Mouse (Mus musculus) ES-Bruce4 (cell line): ENCODE measurements at regions not wholly inside any gene's neighbourhood (a gene's known extent, or its start where the extent isn't known, plus 50 kb on each side); places are given as distances from the start of the nearest gene placed in this dataset.

ENCODE experiments used
- H3K27ac ChIP-seq: 2 replicates; pipeline ENCODE4 v1.5.1; 2012; ENCODE audit warnings: low read length, inconsistent platforms; ENCODE audit not compliant: insufficient read depth
- H3K27me3 ChIP-seq: 2 replicates; pipeline ENCODE4 v1.6.1; 2012; ENCODE audit warnings: mild to moderate bottlenecking, low read length, inconsistent platforms; ENCODE audit not compliant: control insufficient read depth, poor library complexity, insufficient read depth, severe bottlenecking
- H3K36me3 ChIP-seq: 2 replicates; pipeline ENCODE4 v1.6.1; 2012; ENCODE audit warnings: inconsistent platforms, mild to moderate bottlenecking, low read length, moderate library complexity; ENCODE audit not compliant: control insufficient read depth, poor library complexity, insufficient read depth, severe bottlenecking
- H3K4me1 ChIP-seq: one replicate; pipeline ENCODE4 v1.8.1; 2011; ENCODE audit warnings: low read length; ENCODE audit not compliant: control insufficient read depth, insufficient read depth
- H3K4me3 ChIP-seq: 2 replicates; pipeline ENCODE4 v1.5.1; 2011; ENCODE audit warnings: low read depth, mild to moderate bottlenecking, low read length
- H3K9ac ChIP-seq: 2 replicates; pipeline ENCODE4 v1.6.1; 2012; ENCODE audit warnings: low read depth, mild to moderate bottlenecking, inconsistent platforms; ENCODE audit not compliant: poor library complexity, severe bottlenecking
- H3K9me3 ChIP-seq: replicated peaks from 2 replicates; pipeline ENCODE4 v1.6.1; 2012; ENCODE audit warnings: mild to moderate bottlenecking, low read length, inconsistent platforms; ENCODE audit not compliant: control insufficient read depth, poor library complexity, insufficient read depth, severe bottlenecking
- CTCF ChIP-seq: IDR thresholded peaks from one replicate; pipeline ENCODE4 v1.8.1; 2011; ENCODE audit warnings: low read depth, low read length
- EP300 ChIP-seq: IDR thresholded peaks from 2 replicates; pipeline ENCODE4 v1.6.1; 2011; ENCODE audit warnings: low read depth, low read length; ENCODE audit not compliant: insufficient read depth
- POLR2A ChIP-seq: IDR thresholded peaks from one replicate; pipeline ENCODE4 v1.8.1; 2011; ENCODE audit warnings: low read length; ENCODE audit not compliant: insufficient read depth

- no peak overlapping the region for H3K27ac ChIP-seq
Observed at GRCm38 (mm10) chr3:61849317-61849716, 483.6 kb upstream of the B430305J03Rik start.

DNA sequence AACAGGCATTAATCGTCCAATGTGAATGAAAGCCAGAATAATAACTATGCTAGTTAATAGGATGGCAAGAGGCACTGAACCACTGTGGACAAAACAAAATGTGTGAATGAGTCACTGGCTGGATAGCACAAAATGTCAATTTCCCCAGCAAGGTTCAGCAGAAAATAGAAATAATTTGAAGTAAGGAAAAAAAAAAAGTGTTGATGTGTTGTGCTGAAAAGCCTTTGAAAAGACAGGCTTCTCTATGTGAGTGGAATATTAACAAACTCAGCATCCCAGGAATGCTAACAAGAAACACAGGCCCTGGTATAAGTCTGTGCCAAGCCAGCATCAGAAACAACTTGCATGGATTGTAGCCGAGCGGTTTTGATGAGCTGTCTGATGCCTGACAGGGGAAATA lies 481.0 kb upstream of the B430305J03Rik start:
- Histone ChIP-seq H3K27ac (no peak overlapping the region), H3K9ac (no peak overlapping the region), H3K27me3 (no peaks in the 10 kb centered on the region), H3K4me1 (no peaks in the 10 kb centered on the region), H3K9me3 (no peaks in the 10 kb centered on the region), H3K4me3 (no peak overlapping the region), H3K36me3 (no peaks in the 10 kb centered on the region)
- TF ChIP-seq EP300 (no peak), CTCF (no peak), POLR2A (no peak)

More at GRCm38 (mm10) chr3:61849317-61849716, 483.6 kb upstream of the B430305J03Rik start:
- Histone ChIP-seq H3K36me3 (no peaks in the 10 kb centered on the region), H3K9me3 (no peaks in the 10 kb centered on the region), H3K27me3 (no peaks in the 10 kb centered on the region), H3K4me3 (no peak overlapping the region), H3K9ac (no peak overlapping the region), H3K4me1 (no peaks in the 10 kb centered on the region)
- TF ChIP-seq EP300, result no peak
- TF ChIP-seq POLR2A, result no peak
- TF ChIP-seq CTCF, result no peak

DNA sequence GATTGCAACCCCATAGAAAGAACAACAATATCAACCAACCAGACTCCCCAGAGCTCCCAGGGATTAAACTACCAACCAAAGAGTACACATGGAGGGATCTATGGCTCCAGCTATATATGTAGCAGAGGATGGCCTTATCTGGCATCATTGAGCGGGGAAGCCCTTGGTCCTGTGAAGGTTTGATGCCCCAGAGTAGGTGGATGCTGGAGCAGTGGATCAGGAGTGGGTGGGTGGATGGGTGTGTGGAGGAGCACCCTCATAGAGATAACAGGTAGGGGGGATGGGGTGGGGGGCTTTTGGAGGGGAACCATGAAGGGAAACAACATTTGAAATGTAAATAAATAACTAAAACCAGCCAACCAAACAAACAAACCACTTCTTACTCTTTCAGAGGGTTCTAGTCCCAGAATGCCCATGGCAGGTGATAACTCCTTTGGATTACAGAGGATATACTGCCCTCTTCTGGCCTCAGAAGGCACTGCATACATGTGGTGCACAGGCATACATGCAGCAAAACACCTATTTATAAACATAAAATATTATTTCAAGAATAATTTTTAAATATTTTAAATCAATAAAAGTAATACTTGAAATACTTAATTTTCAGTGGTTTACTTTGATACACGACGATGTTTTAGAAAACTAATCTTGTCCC lies 473.7 kb upstream of the B430305J03Rik start:
- H3K9ac ChIP-seq, result no peak overlapping the region
- H3K9me3 ChIP-seq, result no peaks in the 10 kb centered on the region; the same call in 1 of the 2 replicates
- H3K4me1 ChIP-seq, result no peaks in the 10 kb centered on the region
- no peak overlapping the region for H3K27ac ChIP-seq
- no peaks in the 10 kb centered on the region for H3K27me3 ChIP-seq
- peak; percentile 6 for TF ChIP-seq CTCF
- no peak for TF ChIP-seq POLR2A
- TF ChIP-seq EP300, result no peak
- no peaks in the 10 kb centered on the region for H3K36me3 ChIP-seq
- H3K4me3 ChIP-seq, result no peak overlapping the region

DNA sequence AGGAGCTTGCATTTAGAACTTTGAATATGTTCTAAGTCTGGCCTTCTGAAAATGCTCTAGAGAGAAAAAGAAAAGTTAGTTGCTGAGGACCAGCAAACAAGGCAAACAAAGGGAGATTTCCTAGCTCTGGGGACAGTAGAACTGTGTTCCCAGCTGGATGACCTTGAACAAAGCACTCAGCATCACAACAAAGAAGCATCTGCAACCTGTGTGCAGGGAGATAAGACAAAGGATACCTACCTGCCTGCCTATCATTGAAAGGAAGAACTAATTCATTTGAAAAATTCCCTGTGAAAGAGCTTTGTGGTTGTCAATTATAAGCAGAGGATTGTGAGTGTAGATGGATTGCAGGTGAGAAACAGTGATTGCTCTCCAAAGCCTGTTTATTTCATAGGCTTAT lies 451.1 kb upstream of the B430305J03Rik start:
- Histone ChIP-seq H3K36me3 (no peaks in the 10 kb centered on the region), H3K4me3 (no peak overlapping the region), H3K9me3 (no peaks in the 10 kb centered on the region), H3K4me1 (no peaks in the 10 kb centered on the region), H3K27me3 (no peaks in the 10 kb centered on the region), H3K9ac (no peak overlapping the region), H3K27ac (no peak overlapping the region)
- TF ChIP-seq EP300 (no peak), POLR2A (no peak), CTCF (no peak)

- H3K4me3 ChIP-seq, result no peak overlapping the region
- no peaks in the 10 kb centered on the region for H3K36me3 ChIP-seq
- H3K27me3 ChIP-seq, result no peaks in the 10 kb centered on the region
- H3K4me1 ChIP-seq, result no peaks in the 10 kb centered on the region
- peak overlapping the region; percentile 76 for H3K27ac ChIP-seq
- no peaks in the 10 kb centered on the region; the same call in 1 of the 2 replicates for H3K9me3 ChIP-seq
- TF ChIP-seq CTCF (no peak), EP300 (peak; percentile 48; the same call in 1 of the 2 replicates), POLR2A (no peak)
- H3K9ac ChIP-seq, result no peak overlapping the region
Observed at GRCm38 (mm10) chr3:61796021-61796420, 430.3 kb upstream of the B430305J03Rik start.

- no peak overlapping the region for H3K27ac ChIP-seq
- H3K36me3 ChIP-seq, result no peaks in the 10 kb centered on the region
- no peaks in the 10 kb centered on the region for H3K9me3 ChIP-seq
- H3K9ac ChIP-seq, result no peak overlapping the region
- H3K4me1 ChIP-seq, result no peaks in the 10 kb centered on the region
- no peaks in the 10 kb centered on the region; the same call in 1 of the 2 replicates for H3K27me3 ChIP-seq
- no peak overlapping the region for H3K4me3 ChIP-seq
- no peak for TF ChIP-seq EP300
- TF ChIP-seq POLR2A, result no peak
- no peak for TF ChIP-seq CTCF
Observed at GRCm38 (mm10) chr3:61790674-61791073, 424.9 kb upstream of the B430305J03Rik start.
